Mouse (Mus musculus): Measurements from ENCODE around the gene Cecr2. TPM values are rescaled to one million over a fixed set of nuclear protein-coding genes. Genes with fewer than 3 reads are reported as not detected.

Gene Cecr2
- polyA plus RNA-seq, 1 experiment from 2014 or later = 2.1 TPM

DNA sequence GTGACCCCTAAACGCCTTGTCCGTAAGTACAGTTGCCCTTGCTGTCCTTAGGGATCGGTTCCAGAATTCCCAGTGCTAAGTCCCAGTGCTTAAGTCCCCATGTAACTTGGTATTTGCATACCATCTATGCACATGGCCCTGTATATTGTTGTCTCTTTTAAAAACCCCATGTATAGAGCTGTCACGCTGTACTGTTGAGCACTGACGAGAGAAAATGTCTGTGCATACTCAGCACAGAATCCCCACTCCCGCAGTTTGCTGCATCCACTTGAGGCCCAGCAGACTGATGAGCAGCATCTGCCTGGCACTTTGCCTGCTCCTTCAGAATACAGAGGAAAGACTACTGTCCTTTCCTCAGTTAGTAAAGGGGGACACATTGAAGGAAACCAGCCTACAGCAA, 107.6 kb downstream of the Cecr2 start:
- H3K4me2 ChIP-seq (ENCODE audit: low read length) = no peak overlapping the region
- H3K9ac ChIP-seq (ENCODE audit: low read length) = no peak overlapping the region
- peaks cover 2 to 4% of the 10 kb centered on the region in 2 experiments; a peak in 3 of 4 replicates for H3K4me1 ChIP-seq (ENCODE audit: control insufficient read depth in 2 of 2, insufficient read depth in 2 of 2, low read length in 2 of 2)
- no peak overlapping the region for H3K27ac ChIP-seq (replicated peaks in 1 of 2; ENCODE audit: control insufficient read depth in 1 of 2, insufficient read depth in 1 of 2, low read depth in 2 of 2, low read length in 2 of 2)
- H3K36me3 ChIP-seq (ENCODE audit: control insufficient read depth, insufficient read depth, low read length) = no peaks in the 10 kb centered on the region
- no peaks in the 10 kb centered on the region for H3K27me3 ChIP-seq (ENCODE audit: control insufficient read depth, insufficient read depth, low read length)
- WGBS = 80% methylated on average over 6 of the region's 6 CpGs
- H3K9me3 ChIP-seq (ENCODE audit: control insufficient read depth, low read length) = no peaks in the 10 kb centered on the region
- H3K4me3 ChIP-seq (ENCODE audit: control insufficient read depth in 1 of 2, insufficient read depth in 1 of 2, low read depth in 1 of 2, low read length in 2 of 2) = no peak overlapping the region
- no peak for ATAC-seq (ENCODE audit: insufficient number of reproducible peaks, insufficient read depth, low FRiP score, low read depth)

DNA sequence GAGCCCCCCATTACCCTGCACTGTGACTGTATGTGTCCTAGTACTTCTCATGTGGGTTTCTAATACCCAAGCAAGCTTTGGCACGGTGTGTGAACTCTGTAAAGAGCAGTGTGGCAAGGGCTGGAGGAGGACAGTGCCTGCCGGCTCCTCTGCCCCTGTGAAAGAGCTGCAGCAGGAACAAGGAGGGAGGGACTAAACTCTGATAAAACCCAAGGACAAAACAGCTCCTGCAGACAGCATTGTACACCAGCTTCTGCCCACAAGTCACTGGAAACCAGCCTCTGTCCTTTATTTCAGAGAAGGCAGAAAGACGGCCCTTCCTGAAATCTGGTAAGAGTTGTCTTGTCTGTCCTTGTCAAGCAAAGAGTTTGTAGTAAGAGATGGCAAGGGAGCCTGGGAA, 110.1 kb downstream of the Cecr2 start:
- Histone ChIP-seq H3K9me3 (ENCODE audit: control insufficient read depth, low read length) (no peaks in the 10 kb centered on the region), H3K27ac (replicated peaks in 1 of 2; ENCODE audit: control insufficient read depth in 1 of 2, insufficient read depth in 1 of 2, low read depth in 2 of 2, low read length in 2 of 2) (no peak overlapping the region), H3K4me3 (ENCODE audit: control insufficient read depth in 1 of 2, insufficient read depth in 1 of 2, low read depth in 1 of 2, low read length in 2 of 2) (no peak overlapping the region), H3K4me1 (ENCODE audit: control insufficient read depth in 2 of 2, insufficient read depth in 2 of 2, low read length in 2 of 2) (peaks cover 2 to 4% of the 10 kb centered on the region in 2 experiments; a peak in 2 of 4 replicates), H3K4me2 (ENCODE audit: low read length) (no peak overlapping the region), H3K27me3 (ENCODE audit: control insufficient read depth, insufficient read depth, low read length) (no peaks in the 10 kb centered on the region), H3K36me3 (ENCODE audit: control insufficient read depth, insufficient read depth, low read length) (no peaks in the 10 kb centered on the region), H3K9ac (ENCODE audit: low read length) (no peak overlapping the region)
- ATAC-seq (ENCODE audit: insufficient number of reproducible peaks, insufficient read depth, low FRiP score, low read depth) = no peak
- whole genome bisulfite sequencing = 49% methylated on average over 3 of the region's 3 CpGs

DNA sequence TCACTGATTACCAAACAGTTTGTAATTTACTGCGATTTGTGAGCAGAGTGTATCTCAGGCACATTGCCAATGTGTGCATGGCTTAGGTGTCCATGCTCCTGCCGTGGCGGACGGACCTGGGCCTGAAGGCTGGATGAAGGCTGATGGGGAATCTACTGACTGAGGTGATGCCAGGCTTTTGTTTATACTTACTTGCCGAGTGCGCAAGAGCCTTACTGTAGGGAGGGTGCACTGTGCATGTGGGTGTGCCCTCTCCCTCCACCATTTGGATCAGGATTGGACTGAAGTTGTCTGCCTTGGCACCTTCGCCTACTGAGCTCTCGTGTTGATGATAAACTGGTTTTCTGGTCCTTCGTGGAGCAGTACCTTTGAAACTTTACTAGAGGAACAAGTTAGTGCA, 111.4 kb downstream of the Cecr2 start:
- Histone ChIP-seq H3K9me3 (ENCODE audit: control insufficient read depth, low read length) (no peaks in the 10 kb centered on the region), H3K36me3 (ENCODE audit: control insufficient read depth, insufficient read depth, low read length) (no peaks in the 10 kb centered on the region), H3K27ac (replicated peaks in 1 of 2; ENCODE audit: control insufficient read depth in 1 of 2, insufficient read depth in 1 of 2, low read depth in 2 of 2, low read length in 2 of 2) (no peak overlapping the region), H3K4me2 (ENCODE audit: low read length) (no peak overlapping the region), H3K4me3 (ENCODE audit: control insufficient read depth in 1 of 2, insufficient read depth in 1 of 2, low read depth in 1 of 2, low read length in 2 of 2) (no peak overlapping the region), H3K9ac (ENCODE audit: low read length) (no peak overlapping the region), H3K27me3 (ENCODE audit: control insufficient read depth, insufficient read depth, low read length) (no peaks in the 10 kb centered on the region), H3K4me1 (ENCODE audit: control insufficient read depth in 2 of 2, insufficient read depth in 2 of 2, low read length in 2 of 2) (peaks cover 2 to 4% of the 10 kb centered on the region in 2 experiments; a peak in 2 of 4 replicates)
- ATAC-seq (ENCODE audit: insufficient number of reproducible peaks, insufficient read depth, low FRiP score, low read depth) = no peak
- WGBS = 76% methylated on average over 9 of the region's 9 CpGs

DNA sequence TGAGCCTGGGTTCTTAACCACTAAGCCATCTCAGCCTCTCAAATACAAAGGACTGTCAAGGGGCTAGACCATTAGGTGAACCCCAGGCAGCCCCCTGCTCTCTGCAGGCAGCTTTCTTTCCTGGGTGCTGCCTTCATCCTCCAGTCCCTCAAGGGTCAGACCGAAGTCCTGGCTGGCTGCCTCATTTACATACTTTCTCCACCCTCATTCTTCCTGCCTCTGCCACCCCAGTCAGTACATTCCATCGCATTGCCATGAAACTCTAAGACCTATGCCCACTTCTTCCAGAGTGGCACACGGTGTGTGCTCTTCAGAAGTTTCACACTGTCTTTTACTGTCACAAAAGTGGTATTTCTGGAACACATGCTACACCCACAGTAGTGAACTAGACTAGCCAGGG, 112.1 kb downstream of the Cecr2 start:
- no peak overlapping the region for H3K27ac ChIP-seq (replicated peaks in 1 of 2; ENCODE audit: control insufficient read depth in 1 of 2, insufficient read depth in 1 of 2, low read depth in 2 of 2, low read length in 2 of 2)
- H3K9ac ChIP-seq (ENCODE audit: low read length) = no peak overlapping the region
- H3K27me3 ChIP-seq (ENCODE audit: control insufficient read depth, insufficient read depth, low read length) = no peaks in the 10 kb centered on the region
- H3K4me2 ChIP-seq (ENCODE audit: low read length) = no peak overlapping the region
- peaks cover 2 to 4% of the 10 kb centered on the region in 2 experiments; a peak in 2 of 4 replicates for H3K4me1 ChIP-seq (ENCODE audit: control insufficient read depth in 2 of 2, insufficient read depth in 2 of 2, low read length in 2 of 2)
- no peak overlapping the region for H3K4me3 ChIP-seq (ENCODE audit: control insufficient read depth in 1 of 2, insufficient read depth in 1 of 2, low read depth in 1 of 2, low read length in 2 of 2)
- no peak for ATAC-seq (ENCODE audit: insufficient number of reproducible peaks, insufficient read depth, low FRiP score, low read depth)
- no peaks in the 10 kb centered on the region for H3K9me3 ChIP-seq (ENCODE audit: control insufficient read depth, low read length)
- WGBS = 40% methylated on average over 3 of the region's 3 CpGs
- H3K36me3 ChIP-seq (ENCODE audit: control insufficient read depth, insufficient read depth, low read length) = no peaks in the 10 kb centered on the region

DNA sequence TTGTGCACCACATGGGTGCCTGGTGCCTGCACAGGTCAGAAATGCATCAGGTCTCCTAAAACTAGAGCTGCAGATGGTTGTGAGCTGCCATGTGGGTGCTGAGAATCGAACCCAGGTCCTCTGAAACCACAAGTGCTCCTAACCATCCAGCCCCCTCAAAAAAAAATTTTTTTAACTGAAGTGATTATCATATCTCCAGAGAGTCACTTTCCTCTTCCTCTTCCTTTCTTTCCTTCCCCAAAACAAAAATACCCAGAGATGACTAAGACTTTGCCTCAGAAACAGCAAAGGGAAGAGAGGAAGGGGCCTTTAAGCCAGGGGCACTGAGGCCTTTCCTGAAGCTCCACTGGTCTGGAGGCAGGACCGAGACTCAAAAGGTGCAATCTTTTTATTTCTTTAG, 116.8 kb downstream of the Cecr2 start:
- Histone ChIP-seq H3K36me3 (ENCODE audit: control insufficient read depth, insufficient read depth, low read length) (no peaks in the 10 kb centered on the region), H3K4me1 (ENCODE audit: control insufficient read depth in 2 of 2, insufficient read depth in 2 of 2, low read length in 2 of 2) (no peaks in the 10 kb centered on the region; a peak in 1 of 4 replicates), H3K27ac (replicated peaks in 1 of 2; ENCODE audit: control insufficient read depth in 1 of 2, insufficient read depth in 1 of 2, low read depth in 2 of 2, low read length in 2 of 2) (no peak overlapping the region), H3K4me3 (ENCODE audit: control insufficient read depth in 1 of 2, insufficient read depth in 1 of 2, low read depth in 1 of 2, low read length in 2 of 2) (no peak overlapping the region), H3K4me2 (ENCODE audit: low read length) (no peak overlapping the region), H3K9me3 (ENCODE audit: control insufficient read depth, low read length) (no peaks in the 10 kb centered on the region), H3K9ac (ENCODE audit: low read length) (no peak overlapping the region), H3K27me3 (ENCODE audit: control insufficient read depth, insufficient read depth, low read length) (no peaks in the 10 kb centered on the region)
- ATAC-seq (ENCODE audit: insufficient number of reproducible peaks, insufficient read depth, low FRiP score, low read depth) = no peak
- 72% methylated on average over 2 of the region's 2 CpGs for WGBS

DNA sequence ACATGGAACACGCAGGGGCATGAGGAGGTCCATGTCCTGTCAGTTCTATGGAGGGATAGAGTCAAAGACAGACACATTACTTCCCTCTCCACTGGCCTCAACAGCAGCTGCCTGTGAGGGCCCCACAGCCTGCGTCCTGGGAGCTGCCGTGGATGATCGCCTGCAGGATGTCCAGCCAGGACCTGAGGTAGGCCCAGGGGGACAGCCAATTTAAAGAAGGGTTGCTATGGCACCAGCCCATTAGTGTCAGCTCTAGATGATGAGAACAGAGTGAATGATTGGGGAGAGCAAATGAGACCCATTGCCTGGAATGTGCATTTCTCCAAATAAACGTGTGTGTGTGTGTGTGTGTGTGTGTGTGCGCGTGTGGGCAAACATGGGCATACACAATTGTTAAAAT, 118.2 kb downstream of the Cecr2 start:
- Histone ChIP-seq H3K27me3 (ENCODE audit: control insufficient read depth, insufficient read depth, low read length) (no peaks in the 10 kb centered on the region), H3K4me2 (ENCODE audit: low read length) (no peak overlapping the region), H3K36me3 (ENCODE audit: control insufficient read depth, insufficient read depth, low read length) (peaks cover 2% of the 10 kb centered on the region; the same call in 1 of the 2 replicates), H3K4me3 (ENCODE audit: control insufficient read depth in 1 of 2, insufficient read depth in 1 of 2, low read depth in 1 of 2, low read length in 2 of 2) (no peak overlapping the region), H3K4me1 (ENCODE audit: control insufficient read depth in 2 of 2, insufficient read depth in 2 of 2, low read length in 2 of 2) (no peaks in the 10 kb centered on the region; a peak in 1 of 4 replicates), H3K9ac (ENCODE audit: low read length) (no peak overlapping the region), H3K9me3 (ENCODE audit: control insufficient read depth, low read length) (no peaks in the 10 kb centered on the region), H3K27ac (replicated peaks in 1 of 2; ENCODE audit: control insufficient read depth in 1 of 2, insufficient read depth in 1 of 2, low read depth in 2 of 2, low read length in 2 of 2) (no peak overlapping the region)
- ATAC-seq (ENCODE audit: insufficient number of reproducible peaks, insufficient read depth, low FRiP score, low read depth) = no peak
- 67% methylated on average over 7 of the region's 7 CpGs for WGBS

DNA sequence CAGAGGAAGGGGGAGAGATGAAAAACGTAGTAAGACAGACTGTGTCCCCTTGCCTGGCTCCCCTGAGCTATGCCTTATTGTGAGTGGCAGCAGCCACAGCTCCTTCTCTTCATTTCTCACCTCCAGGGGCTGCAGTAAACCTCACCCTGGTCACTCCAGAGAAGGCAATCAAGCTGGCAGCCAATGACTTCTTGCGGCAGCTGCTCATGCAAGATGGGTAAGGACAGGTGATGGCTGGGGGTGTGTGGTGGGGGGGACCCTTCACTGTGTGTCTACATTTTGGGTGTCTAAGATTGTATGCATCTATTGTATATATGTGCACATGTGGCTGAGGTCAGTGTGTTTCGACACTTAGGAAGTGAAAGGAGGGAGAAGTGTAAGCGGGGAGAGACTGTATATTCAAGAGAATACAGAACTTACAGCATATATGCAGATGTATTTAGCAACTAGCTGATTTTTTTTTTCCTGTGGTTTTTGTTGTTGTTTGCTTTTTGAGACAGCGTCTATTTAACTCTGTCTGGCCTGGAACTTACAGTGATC, 122.0 kb downstream of the Cecr2 start:
- Histone ChIP-seq H3K9ac (ENCODE audit: low read length) (no peak overlapping the region), H3K4me2 (ENCODE audit: low read length) (no peak overlapping the region), H3K9me3 (ENCODE audit: control insufficient read depth, low read length) (no peaks in the 10 kb centered on the region), H3K4me3 (ENCODE audit: control insufficient read depth in 1 of 2, insufficient read depth in 1 of 2, low read depth in 1 of 2, low read length in 2 of 2) (no peak overlapping the region), H3K4me1 (ENCODE audit: control insufficient read depth in 2 of 2, insufficient read depth in 2 of 2, low read length in 2 of 2) (no peaks in the 10 kb centered on the region; a peak in 1 of 4 replicates), H3K36me3 (ENCODE audit: control insufficient read depth, insufficient read depth, low read length) (peaks cover 19% of the 10 kb centered on the region), H3K27me3 (ENCODE audit: control insufficient read depth, insufficient read depth, low read length) (no peaks in the 10 kb centered on the region), H3K27ac (replicated peaks in 1 of 2; ENCODE audit: control insufficient read depth in 1 of 2, insufficient read depth in 1 of 2, low read depth in 2 of 2, low read length in 2 of 2) (no peak overlapping the region)
- WGBS = 85% methylated on average over 5 of the region's 5 CpGs
- no peak for ATAC-seq (ENCODE audit: insufficient number of reproducible peaks, insufficient read depth, low FRiP score, low read depth)

DNA sequence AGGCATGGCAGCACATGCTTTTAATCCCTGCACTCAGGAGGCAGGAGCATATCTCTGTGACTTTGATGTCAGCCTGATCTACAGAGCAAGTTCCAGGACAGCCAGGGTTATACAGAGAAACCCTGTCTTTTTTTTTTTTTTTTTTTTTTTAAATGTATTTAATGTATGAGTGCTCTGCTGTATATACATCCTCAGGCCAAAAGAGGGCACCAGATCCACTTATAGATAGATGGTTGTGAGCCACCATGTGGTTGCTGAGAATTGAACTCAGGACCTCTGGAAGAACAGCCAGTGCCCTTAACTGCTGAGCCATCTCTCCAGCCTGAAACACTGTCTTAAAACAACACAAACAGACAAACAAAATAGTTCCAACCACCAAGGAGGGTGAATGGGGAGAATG, 122.7 kb downstream of the Cecr2 start:
- Histone ChIP-seq H3K27ac (replicated peaks in 1 of 2; ENCODE audit: control insufficient read depth in 1 of 2, insufficient read depth in 1 of 2, low read depth in 2 of 2, low read length in 2 of 2) (no peak overlapping the region), H3K9ac (ENCODE audit: low read length) (no peak overlapping the region), H3K4me2 (ENCODE audit: low read length) (no peak overlapping the region), H3K9me3 (ENCODE audit: control insufficient read depth, low read length) (no peaks in the 10 kb centered on the region), H3K4me3 (ENCODE audit: control insufficient read depth in 1 of 2, insufficient read depth in 1 of 2, low read depth in 1 of 2, low read length in 2 of 2) (no peak overlapping the region), H3K36me3 (ENCODE audit: control insufficient read depth, insufficient read depth, low read length) (peaks cover 27% of the 10 kb centered on the region), H3K4me1 (ENCODE audit: control insufficient read depth in 2 of 2, insufficient read depth in 2 of 2, low read length in 2 of 2) (no peaks in the 10 kb centered on the region; a peak in 1 of 4 replicates), H3K27me3 (ENCODE audit: control insufficient read depth, insufficient read depth, low read length) (no peaks in the 10 kb centered on the region)
- ATAC-seq (ENCODE audit: insufficient number of reproducible peaks, insufficient read depth, low FRiP score, low read depth) = no peak

Measured in heart, embryonic 14.5 days (tissue).